Mouse (Mus musculus) kidney, embryonic 16.5 days (tissue): Measurements from ENCODE around the gene Zc3h12b. TPM values are rescaled to one million over a fixed set of nuclear protein-coding genes. Genes with fewer than 3 reads are reported as not detected.
"Not testable (repeated sequence)": the region's sequence is repeated elsewhere in the genome, so short reads cannot be mapped to it uniquely, and the experiment has no call there.

Source experiments
- ATAC-seq: fragments of 200-750 bp; cut with Nextera tagmentation; 2 replicates; pipeline ENCODE4 v1.8.0; 2017; ENCODE audit warnings: moderate TSS enrichment; ENCODE audit not compliant: low FRiP score, low TSS enrichment
- H3K27ac ChIP-seq: fragments of 300-500 bp; sonication (generic); 2 replicates; pipeline ENCODE4 v1.5.1; 2014; ENCODE audit warnings: low read length
- H3K27me3 ChIP-seq: fragments of 300-500 bp; sonication (generic); 2 replicates; pipeline ENCODE4 v1.6.1; 2014; ENCODE audit warnings: low read length, control low read depth, mixed read lengths; ENCODE audit not compliant: insufficient read depth
- H3K36me3 ChIP-seq: fragments of 300-500 bp; sonication (generic); 2 replicates; pipeline ENCODE4 v1.6.1; 2014; ENCODE audit warnings: low read length, control low read depth, mixed read lengths; ENCODE audit not compliant: insufficient read depth
- H3K4me1 ChIP-seq: fragments of 300-500 bp; sonication (generic); 2 replicates; pipeline ENCODE4 v1.6.1; 2014; ENCODE audit warnings: low read length, control low read depth, mixed read lengths; ENCODE audit not compliant: insufficient read depth
- H3K4me2 ChIP-seq: fragments of 300-500 bp; sonication (generic); replicated peaks from 2 replicates; pipeline ENCODE4 v1.6.1; 2014; ENCODE audit warnings: low read depth, low read length
- H3K4me3 ChIP-seq: fragments of 300-500 bp; sonication (generic); 2 replicates; pipeline ENCODE4 v1.5.1; 2014; ENCODE audit warnings: mild to moderate bottlenecking, low read length
- H3K9ac ChIP-seq: fragments of 300-500 bp; sonication (generic); replicated peaks from 2 replicates; pipeline ENCODE4 v1.6.1; 2014; ENCODE audit warnings: low read length
- H3K9me3 ChIP-seq: fragments of 300-500 bp; sonication (generic); 2 replicates; pipeline ENCODE4 v1.6.1; 2016; ENCODE audit warnings: low read length, control low read depth
- WGBS: fragments of 180-500 bp; shearing (Covaris S2); extraction: QIAGEN DNeasy Blood & Tissue Kit; methylation state at CpG from one replicate; pipeline ENCODE4 v1.1.7; 2014; 5-methylcytosine and 5-hydroxymethylcytosine counted together
- polyA plus RNA-seq: library from polyadenylated mRNA; unstranded; fragments of >200 nt; fragmentation: Nextera tagmentation; extraction: Ambion mirVana; gene quantifications from 2 replicates; pipeline ENCODE4 v1.2.1, GENCODE M21; 2015

Gene Zc3h12b
- polyA plus RNA-seq, 1 experiment from 2014 or later = 2.3 TPM

- 95% methylated on average over 2 of the region's 2 CpGs for WGBS
- no peak overlapping the region for H3K9ac ChIP-seq
- no peaks in the 10 kb centered on the region; the same call in 1 of the 2 replicates for H3K27me3 ChIP-seq
- H3K4me1 ChIP-seq = no peaks in the 10 kb centered on the region
- no peak overlapping the region for H3K4me3 ChIP-seq
- no peaks in the 10 kb centered on the region for H3K9me3 ChIP-seq
- H3K27ac ChIP-seq = no peak overlapping the region
- no peak overlapping the region for H3K4me2 ChIP-seq
- H3K36me3 ChIP-seq = peaks cover 18% of the 10 kb centered on the region; the same call in 1 of the 2 replicates
- ATAC-seq = no peak
Observed at GRCm38 (mm10) chrX:95945496-95945895, 234.0 kb downstream of the Zc3h12b start.

- no peak overlapping the region for H3K4me3 ChIP-seq
- H3K4me2 ChIP-seq = no peak overlapping the region
- H3K9me3 ChIP-seq = no peaks in the 10 kb centered on the region
- H3K27ac ChIP-seq = no peak overlapping the region
- H3K36me3 ChIP-seq = peaks cover 22% of the 10 kb centered on the region
- no peaks in the 10 kb centered on the region; the same call in 1 of the 2 replicates for H3K27me3 ChIP-seq
- 83% methylated on average over 4 of the region's 4 CpGs for WGBS
- no peak overlapping the region for H3K9ac ChIP-seq
- H3K4me1 ChIP-seq = no peaks in the 10 kb centered on the region
- no peak for ATAC-seq
Observed at GRCm38 (mm10) chrX:95948135-95948534, 236.7 kb downstream of the Zc3h12b start.

- H3K27ac ChIP-seq = no peak overlapping the region
- H3K4me3 ChIP-seq = no peak overlapping the region
- H3K36me3 ChIP-seq = peaks cover 19% of the 10 kb centered on the region; the same call in 1 of the 2 replicates
- no peak overlapping the region for H3K9ac ChIP-seq
- H3K4me2 ChIP-seq = no peak overlapping the region
- peaks cover 4% of the 10 kb centered on the region for H3K4me1 ChIP-seq
- WGBS = 56% methylated on average over 3 of the region's 3 CpGs
- H3K9me3 ChIP-seq = no peaks in the 10 kb centered on the region
- ATAC-seq = no peak
- no peaks in the 10 kb centered on the region for H3K27me3 ChIP-seq
Observed at GRCm38 (mm10) chrX:95950776-95951175, 239.3 kb downstream of the Zc3h12b start.

DNA sequence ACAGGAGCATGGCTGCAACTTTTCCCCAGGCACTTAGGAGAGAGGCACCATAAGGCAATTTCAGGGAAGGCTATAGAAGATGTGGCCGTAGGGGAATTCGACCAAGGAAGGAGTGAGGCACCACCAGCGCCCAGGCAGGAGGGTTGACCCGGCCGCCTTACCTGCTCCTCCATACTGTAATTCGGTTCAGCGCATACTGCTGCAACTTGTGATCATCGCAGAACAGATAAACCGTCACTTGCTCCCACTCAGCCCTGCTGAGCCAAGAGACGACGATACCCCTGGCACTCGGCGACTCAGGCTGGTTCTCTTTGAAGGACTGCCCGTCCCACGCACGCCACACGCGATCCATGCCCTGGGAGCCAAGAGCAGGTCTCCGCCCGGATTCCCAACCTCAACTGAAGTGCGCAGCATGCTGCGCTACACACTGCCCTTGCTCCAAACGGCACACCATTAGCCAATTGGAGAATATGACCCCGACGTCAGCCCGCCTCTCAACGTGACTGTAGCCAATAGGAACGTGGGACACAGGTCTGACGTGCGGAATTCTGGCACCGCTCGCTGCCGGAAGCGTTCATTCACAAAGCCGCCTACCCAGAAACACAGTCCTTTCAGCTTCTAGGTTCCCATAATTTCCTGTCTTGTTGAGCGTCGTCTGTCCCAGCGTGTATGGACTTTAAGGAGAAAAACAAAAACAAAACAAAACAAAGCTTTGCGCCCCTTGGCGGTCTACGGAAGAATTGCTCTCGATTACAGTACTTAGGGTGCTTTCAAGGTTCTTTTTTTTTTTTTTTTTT lies 245.2 kb downstream of the Zc3h12b start, which contains the start of gene Las1l:
TSS of gene Las1l (minus strand) at position 466 of the 797 bp plus-strand sequence.
- Histone ChIP-seq H3K9ac (peak within 1 kb of the TSS; percentile 65), H3K9me3 (no peaks in the 10 kb centered on the region), H3K4me1 (peaks cover 5% of the 10 kb centered on the region), H3K4me3 (peak within 1 kb of the TSS; percentile 58), H3K4me2 (peak within 1 kb of the TSS; percentile 57), H3K27ac (no peak within 1 kb of the TSS), H3K27me3 (no peaks in the 10 kb centered on the region), H3K36me3 (peaks cover 7% of the 10 kb centered on the region; the same call in 1 of the 2 replicates)
- ATAC-seq = peak; percentile 100
- 28% methylated on average over 42 of the region's 42 CpGs for WGBS

DNA sequence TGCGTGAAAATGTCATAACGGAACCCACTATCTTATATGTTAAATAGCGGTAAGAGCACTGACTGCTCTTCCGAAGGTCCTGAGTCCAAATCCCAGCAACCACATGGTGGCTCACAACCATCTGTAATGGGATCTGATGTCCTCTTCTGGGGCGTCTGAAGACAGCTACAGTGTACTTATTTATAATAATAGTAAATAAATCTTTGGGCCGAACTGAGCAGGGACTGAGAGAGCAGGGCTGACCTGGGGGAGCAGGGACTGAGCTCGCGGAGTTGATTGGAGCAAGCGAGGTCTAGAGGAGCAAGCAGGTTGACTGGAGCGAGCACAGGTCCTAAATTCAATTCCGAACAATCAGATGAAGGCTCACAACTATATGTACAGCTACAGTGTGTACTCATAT lies 246.0 kb downstream of the Zc3h12b start:
- H3K4me1 ChIP-seq, H3K9me3 ChIP-seq, H3K9ac ChIP-seq, H3K36me3 ChIP-seq, H3K27me3 ChIP-seq, H3K27ac ChIP-seq: not testable (repeated sequence)
- peak; percentile 7; the same call in 1 of the 2 replicates for ATAC-seq
- whole genome bisulfite sequencing = 50% methylated on average over 11 of the region's 11 CpGs
- Histone ChIP-seq H3K4me3 (peak overlapping the region; percentile 58), H3K4me2 (peak overlapping the region; percentile 43)

DNA sequence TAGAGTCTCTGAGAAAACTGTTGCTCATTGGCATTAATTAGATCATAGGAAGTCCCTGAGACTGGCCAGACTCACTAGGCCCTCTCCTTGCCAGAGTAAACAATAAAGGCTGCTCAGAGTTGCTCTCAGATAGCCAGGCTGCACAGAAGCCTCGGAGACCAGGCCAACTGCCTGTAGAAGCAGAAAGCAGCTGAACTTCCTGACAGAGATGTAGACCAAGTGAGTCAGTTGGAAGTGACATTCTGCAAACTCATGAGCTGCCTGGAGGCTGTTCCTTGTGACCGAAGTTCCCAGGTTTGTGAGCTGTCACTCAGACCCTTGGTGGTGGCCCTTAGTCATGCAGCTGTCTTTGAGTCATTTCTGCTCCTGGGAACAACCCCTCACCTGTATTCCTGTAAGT lies 251.9 kb downstream of the Zc3h12b start:
- no peak for ATAC-seq
- H3K27ac ChIP-seq = no peak overlapping the region
- no peak overlapping the region for H3K9ac ChIP-seq
- no peaks in the 10 kb centered on the region for H3K27me3 ChIP-seq
- H3K4me3 ChIP-seq = no peak overlapping the region
- no peaks in the 10 kb centered on the region for H3K36me3 ChIP-seq
- H3K4me1 ChIP-seq = no peaks in the 10 kb centered on the region
- 58% methylated on average over 2 of the region's 2 CpGs for WGBS
- H3K9me3 ChIP-seq = no peaks in the 10 kb centered on the region
- no peak overlapping the region for H3K4me2 ChIP-seq

DNA sequence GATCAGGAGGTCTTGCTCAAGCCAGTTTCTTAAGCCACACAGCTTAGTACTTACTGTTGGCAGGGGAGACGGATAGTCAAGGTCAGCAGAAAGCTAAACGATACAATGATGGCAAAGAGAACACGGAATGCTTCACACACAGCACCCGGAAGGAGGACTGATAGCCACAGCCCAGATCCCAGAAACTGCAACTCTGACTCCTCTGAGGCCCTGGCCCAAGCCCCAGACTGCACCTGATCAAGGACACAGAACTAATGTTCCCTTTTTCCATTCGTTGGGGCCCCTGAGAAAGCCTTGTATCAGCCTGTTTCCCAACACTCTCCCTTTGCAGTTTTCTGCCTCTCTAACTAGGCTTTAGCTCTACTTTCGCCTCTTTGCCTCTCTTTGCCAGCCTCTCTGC lies 253.6 kb downstream of the Zc3h12b start:
- Histone ChIP-seq H3K4me1 (no peaks in the 10 kb centered on the region), H3K27ac (no peak overlapping the region)
- 75% methylated on average over 6 of the region's 6 CpGs for WGBS

GRCm38 (mm10) chrX:95967847-95968593 lies 256.5 kb downstream of the Zc3h12b start:
- Histone ChIP-seq H3K36me3 (no peaks in the 10 kb centered on the region), H3K9me3 (no peaks in the 10 kb centered on the region), H3K27ac (peak overlapping the region; percentile 68), H3K9ac (peak overlapping the region; percentile 63), H3K27me3 (no peaks in the 10 kb centered on the region), H3K4me3 (peak overlapping the region; percentile 49), H3K4me2 (peak overlapping the region; percentile 59), H3K4me1 (no peaks in the 10 kb centered on the region)
- WGBS = 26% methylated on average over 25 of the region's 28 CpGs
- peak; percentile 87 for ATAC-seq

More for the DNA sequence above, 253.6 kb downstream of the Zc3h12b start:
- no peaks in the 10 kb centered on the region for H3K36me3 ChIP-seq
- no peak for ATAC-seq
- no peak overlapping the region for H3K9ac ChIP-seq
- no peak overlapping the region for H3K4me2 ChIP-seq
- no peak overlapping the region for H3K4me3 ChIP-seq
- H3K27me3 ChIP-seq = no peaks in the 10 kb centered on the region
- no peaks in the 10 kb centered on the region for H3K9me3 ChIP-seq

DNA sequence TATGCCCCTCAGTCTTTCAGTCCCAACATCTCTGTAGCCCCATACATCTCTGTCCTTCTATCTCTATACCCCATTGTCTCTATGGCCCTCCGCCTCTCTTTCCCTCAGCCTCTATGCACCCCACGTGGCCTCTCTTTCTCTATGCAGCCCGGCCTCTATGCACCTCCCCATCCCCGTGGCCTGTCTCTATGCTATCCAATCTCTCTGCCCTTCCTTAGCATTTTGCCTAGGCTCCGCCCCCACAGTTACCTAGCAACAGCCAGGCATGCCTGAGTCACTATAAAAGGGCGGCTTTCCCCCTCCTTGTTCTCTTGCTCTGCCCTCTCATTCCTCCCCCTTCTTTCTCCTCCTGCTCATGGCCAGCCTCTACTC lies 257.1 kb downstream of the Zc3h12b start:
- peak; percentile 93 for ATAC-seq
- no peaks in the 10 kb centered on the region for H3K36me3 ChIP-seq
- no peaks in the 10 kb centered on the region for H3K9me3 ChIP-seq
- H3K27me3 ChIP-seq = no peaks in the 10 kb centered on the region
- 24% methylated on average over 6 of the region's 6 CpGs for WGBS
- peak overlapping the region; percentile 49 for H3K4me3 ChIP-seq
- H3K27ac ChIP-seq = peak overlapping the region; percentile 68
- no peaks in the 10 kb centered on the region for H3K4me1 ChIP-seq
- H3K9ac ChIP-seq = peak overlapping the region; percentile 63
- peak overlapping the region; percentile 59 for H3K4me2 ChIP-seq
